Mouse (Mus musculus) thymus, postnatal 4 days (tissue): ENCODE data around the gene Vsig10.
"Not testable (repeated sequence)": the region's sequence is repeated elsewhere in the genome, so short reads cannot be mapped to it uniquely, and the experiment has no call there.

Source experiments
- DNase-seq: peaks from one replicate; pipeline ENCODE4 v3.0.0; 2021

Vsig10 gene

DNA sequence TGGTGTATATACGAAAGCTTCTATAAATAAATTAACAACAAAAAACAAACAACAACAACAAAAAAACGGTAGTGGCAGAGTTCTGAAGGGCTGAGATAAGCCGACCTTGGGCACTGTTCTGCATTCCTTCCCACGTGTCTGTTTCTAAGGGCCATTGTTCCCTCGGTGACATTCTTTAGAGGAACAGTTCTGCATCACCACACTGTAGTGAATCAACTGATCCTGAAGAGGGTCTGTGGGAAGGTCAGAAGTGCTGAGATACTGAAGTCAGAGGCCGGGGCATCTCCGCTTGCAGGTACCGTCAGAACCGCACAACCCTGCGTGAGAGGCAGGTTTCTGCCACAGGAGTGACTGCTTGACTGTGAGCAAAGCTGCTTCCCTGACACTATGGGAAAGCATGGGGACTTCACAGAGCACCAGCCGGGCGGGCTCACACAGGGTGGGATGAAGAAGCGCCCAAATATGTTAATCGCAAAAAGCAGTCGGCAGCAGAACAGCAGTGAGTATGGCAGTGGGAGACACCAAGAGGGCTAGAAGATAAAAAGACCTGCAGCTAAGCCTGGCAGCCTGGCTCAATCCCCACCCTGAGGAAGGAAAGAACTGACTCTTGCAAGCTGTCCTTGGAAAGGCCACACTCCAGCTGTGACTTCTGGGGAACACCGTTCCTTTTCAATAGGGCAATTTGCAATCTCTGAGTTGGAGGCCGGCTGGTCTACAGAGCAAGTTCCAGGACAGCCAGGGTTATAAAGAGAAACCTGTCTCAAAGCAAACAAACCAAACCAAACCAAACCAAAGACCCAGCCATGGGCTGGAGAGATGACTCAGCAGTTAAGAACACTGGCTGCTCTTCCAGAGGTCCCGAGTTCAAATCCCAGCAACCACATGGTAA lies 14.9 kb upstream of the Vsig10 start:
- no peak for DNase-seq

DNA sequence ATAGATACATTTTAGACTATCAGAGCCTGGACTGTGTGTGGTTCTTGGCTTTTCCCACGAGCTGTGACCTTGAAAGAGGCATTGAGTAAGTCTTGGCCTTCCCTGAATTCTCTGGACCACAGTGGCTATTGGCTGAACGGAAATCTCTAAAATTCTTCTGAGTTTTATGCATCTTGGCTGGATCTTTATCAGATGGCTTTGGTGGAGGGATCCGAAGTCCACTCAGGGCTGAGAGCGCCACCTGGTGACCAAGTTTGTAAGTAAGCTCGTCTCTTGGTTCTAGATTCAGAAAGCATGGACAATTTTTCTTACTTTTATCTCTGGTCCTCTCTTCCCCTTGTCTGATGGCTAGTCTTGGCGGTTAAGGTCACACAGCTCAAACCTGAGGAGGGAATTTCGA lies 13.9 kb upstream of the Vsig10 start:
- DNase-seq = peak; percentile 85

GRCm38 (mm10) chr5:117305754-117306153 lies 13.1 kb upstream of the Vsig10 start:
- DNase-seq = no peak

- no peak for DNase-seq
Measured at GRCm38 (mm10) chr5:117306826-117307225, 12.1 kb upstream of the Vsig10 start.

DNA sequence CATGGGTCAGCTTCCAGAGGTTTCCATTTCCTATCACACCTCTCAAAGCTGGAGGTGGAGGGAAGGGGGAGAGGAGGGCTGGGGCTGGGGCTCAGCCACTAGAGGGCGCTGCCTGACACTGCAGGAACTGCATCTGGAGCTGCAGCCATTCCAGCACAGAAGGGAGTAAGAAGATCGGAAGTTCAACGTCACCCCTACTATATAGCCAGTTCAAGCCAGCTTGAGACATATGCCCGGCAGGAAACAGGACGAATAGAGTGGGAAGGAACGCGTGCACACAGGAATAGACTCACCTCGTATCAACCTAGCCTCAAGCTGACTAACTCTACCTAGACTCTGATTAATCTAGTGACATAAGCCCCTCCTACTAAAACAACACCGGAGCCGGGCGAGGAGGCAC lies 11.2 kb upstream of the Vsig10 start:
- DNase-seq = peak; percentile 89

- peak; percentile 50 for DNase-seq
Measured at GRCm38 (mm10) chr5:117313420-117313819, 5.5 kb upstream of the Vsig10 start.

GRCm38 (mm10) chr5:117313909-117314308 lies 5.0 kb upstream of the Vsig10 start:
- no peak for DNase-seq

DNA sequence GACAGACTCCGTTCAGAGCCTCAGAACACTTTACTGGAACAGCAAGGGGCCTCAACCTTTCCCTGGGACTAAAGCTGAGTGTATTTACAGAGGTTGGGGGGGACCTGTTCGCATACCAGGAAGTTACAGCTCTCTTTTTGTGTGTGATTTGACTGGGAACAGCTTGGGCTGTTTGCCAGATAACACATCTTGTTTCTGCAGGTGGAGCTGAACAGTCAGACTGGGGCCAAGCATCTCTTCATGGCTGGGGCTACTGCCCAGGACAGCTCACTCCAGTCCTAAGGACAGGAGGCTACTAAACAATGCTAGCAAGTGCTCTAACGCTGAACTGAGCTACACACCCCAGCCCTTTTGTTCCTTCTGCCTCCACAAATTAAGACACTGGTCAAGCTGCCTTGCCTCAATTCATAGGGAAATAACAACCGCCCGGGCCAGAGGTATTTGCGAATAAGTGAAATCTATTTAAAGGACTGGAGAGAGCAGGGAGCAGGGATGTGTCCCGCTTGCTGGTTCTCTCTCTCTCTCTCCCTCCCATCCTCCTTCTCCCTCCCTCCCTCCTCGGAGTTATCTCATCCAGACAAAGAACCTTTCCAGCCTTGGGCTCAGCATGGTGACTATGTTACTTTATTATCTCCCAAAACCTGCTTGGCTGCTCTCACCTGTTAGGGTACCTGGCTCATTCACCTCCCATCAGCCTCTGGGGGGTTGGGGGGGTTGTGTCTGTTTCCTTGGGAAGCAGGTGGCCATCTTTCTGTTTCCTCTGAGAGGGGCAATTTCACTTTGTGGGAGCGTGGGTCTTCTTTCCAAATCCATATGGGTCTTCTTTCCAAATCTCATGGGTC lies 4.1 kb upstream of the Vsig10 start:
- DNase-seq = no peak

- no peak for DNase-seq
Measured at GRCm38 (mm10) chr5:117323751-117324150, 4.9 kb downstream of the Vsig10 start.

GRCm38 (mm10) chr5:117326408-117326807 lies 7.5 kb downstream of the Vsig10 start:
- DNase-seq = no peak

DNA sequence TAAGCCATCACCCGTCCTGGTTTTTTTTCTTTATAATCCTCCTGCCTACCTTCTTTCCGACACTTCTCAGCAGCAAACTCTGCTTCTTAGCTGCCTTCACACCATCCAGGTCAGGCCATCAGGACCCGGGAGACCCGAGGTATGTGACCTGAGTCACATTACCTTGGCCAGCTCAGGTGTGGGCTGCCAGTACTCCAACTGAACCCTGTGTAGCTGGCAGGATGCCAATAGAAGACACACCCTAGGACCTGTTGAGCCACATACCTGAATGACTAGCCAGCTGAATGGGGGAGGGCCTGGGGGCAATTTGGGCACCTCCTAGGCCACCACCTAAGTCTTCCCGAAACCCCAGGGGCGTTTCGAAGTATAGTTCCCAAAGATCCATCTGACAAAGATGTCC lies 11.6 kb downstream of the Vsig10 start:
- no peak for DNase-seq

DNA sequence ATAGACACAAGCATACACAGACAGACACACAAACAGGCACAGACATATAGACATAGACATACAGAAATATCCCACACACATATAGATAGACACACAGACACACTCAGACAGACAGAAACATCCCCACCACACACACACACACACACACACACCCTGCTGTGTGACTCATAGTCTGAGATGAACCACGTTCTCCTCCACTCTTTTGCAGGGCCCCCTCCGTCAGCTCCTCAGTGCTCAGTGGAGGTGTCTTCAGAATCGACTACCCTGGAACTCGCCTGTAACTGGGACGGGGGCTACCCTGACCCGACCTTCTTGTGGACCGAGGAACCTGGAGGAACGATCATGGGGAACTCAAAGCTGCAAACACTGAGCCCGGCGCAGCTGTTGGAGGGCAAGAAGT lies 19.1 kb downstream of the Vsig10 start:
- DNase-seq = no peak

DNA sequence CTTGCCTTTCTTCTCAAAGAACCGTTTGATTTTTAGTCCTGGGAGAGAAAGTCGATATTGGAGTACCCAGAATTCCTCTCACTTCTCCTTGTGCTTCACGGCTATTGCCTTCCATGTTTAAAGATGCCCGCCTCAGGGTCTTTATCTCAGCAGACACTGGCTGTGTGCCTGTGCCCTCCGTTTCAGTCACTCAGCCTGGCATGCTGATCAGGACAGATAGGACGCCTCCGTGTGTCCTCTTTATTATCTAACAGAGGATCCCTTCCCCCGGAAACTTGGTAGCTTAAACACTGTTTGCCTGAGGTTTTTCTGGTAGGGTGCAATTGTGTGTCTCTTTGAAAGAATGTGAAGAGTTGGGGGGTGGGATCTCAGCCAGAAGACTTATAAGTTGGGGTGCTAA lies 19.6 kb downstream of the Vsig10 start:
- no peak for DNase-seq

- no peak for DNase-seq
Measured at GRCm38 (mm10) chr5:117340081-117340480, 21.2 kb downstream of the Vsig10 start.

DNA sequence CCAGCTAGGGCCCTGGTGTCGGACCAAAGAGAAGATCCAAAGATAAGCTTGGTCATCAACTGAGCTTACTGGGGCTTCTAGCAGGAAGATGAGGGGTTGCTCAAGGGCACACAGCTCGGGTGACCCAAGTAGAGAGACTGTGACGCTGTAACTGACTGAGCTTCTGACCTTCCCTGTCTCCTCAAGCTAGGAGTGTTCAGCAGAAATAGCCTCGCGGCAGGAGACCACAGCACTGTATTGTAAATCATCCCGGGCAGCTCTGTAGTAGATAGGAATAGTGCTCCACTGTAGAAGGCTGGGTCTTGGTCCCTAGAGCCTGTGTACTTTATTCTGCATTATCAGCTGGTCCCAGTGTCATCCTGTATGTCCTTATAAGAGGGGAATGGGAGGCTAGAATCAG lies 23.0 kb downstream of the Vsig10 start:
- DNase-seq = no peak

- not testable (repeated sequence) for DNase-seq
Measured at GRCm38 (mm10) chr5:117344496-117344895, 25.6 kb downstream of the Vsig10 start.

GRCm38 (mm10) chr5:117345432-117345976 lies 26.6 kb downstream of the Vsig10 start:
- DNase-seq = no peak

- DNase-seq = no peak
Measured at GRCm38 (mm10) chr5:117346281-117346680, 27.4 kb downstream of the Vsig10 start.

DNA sequence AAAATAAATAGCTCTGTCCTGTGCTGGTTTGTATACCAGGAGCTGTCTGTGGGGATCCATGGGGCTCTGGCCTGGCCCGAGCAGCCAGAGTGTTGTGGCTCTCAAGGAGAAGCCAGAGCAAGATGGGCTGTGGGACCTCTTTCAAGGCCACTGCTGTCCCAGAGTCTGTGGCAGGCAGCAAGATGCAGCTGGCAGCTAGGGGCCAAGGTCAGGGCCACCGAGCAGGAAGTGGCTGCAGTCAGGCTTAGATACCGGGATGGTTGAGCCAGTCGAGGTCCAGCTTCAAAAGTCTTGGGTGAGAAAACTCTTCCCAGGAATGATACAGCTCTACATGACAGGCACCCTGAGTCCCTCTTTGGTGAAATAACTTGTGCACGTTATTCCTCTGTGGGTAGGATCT lies 28.1 kb downstream of the Vsig10 start:
- no peak for DNase-seq

- no peak for DNase-seq
Measured at GRCm38 (mm10) chr5:117347838-117348237, 29.0 kb downstream of the Vsig10 start.

- DNase-seq = no peak
Measured at GRCm38 (mm10) chr5:117348279-117348678, 29.4 kb downstream of the Vsig10 start.

DNA sequence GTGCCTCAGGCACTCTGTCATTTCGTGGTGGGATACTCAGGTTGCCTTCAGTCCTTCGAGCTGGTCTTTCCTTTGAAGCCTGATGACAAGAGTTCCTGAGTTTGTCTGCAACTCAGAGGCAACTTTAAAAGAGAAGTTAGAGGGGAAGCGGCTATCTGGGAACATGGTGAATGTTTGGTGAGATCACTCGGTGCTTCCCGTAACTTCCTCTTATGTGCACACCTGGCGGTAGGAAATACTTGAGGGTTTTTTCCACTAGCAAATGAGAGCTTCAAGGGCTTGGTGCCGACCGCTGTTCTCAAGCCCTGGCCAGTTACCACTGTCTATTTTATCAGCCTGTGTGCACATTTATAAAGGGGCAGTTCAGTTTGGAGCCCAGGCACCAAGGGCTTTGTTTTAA lies 35.2 kb downstream of the Vsig10 start:
- DNase-seq = no peak

GRCm38 (mm10) chr5:117355648-117356303 lies 36.9 kb downstream of the Vsig10 start:
- no peak for DNase-seq
